ENCODE assay signal across 16 mouse cellular contexts in the genomic region with DNA sequence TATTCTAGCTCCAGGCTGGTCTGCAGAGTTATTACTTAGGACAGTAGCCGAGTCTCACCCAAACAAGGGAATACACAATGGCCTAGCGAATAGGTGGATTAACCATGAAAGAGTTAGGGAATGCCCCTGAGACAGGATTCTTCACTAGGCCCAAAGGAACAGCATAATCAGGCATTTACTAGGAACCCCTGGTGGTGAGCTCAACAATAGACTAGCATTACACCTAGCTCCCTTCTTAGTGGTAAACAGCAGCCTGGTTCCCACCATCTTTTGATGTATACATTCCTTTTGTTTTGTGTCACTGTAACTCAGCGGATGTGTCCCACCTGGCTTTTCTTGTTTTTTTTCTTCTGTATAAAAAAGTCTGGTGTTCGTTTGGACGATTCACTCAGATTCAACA.
"Had no signal": no experiment of that assay in that cellular context is flagged by ENCODE, and none has a peak within 500 bp of the region (broad histone marks: within the 10 kb centered on the region; RNA-seq: fewer than 3 reads in every experiment).

No protein-coding gene starts in this region.

- H3K27ac ChIP-seq: neural tube, embryonic 13.5 days; neural tube, embryonic 15.5 days; stomach, embryonic 15.5 days; stomach, postnatal 0 days had no signal

- H3K4me2 ChIP-seq: neural tube, embryonic 13.5 days; neural tube, embryonic 15.5 days; stomach, embryonic 15.5 days had no signal

- H3K36me3 ChIP-seq: neural tube, embryonic 13.5 days; neural tube, embryonic 15.5 days; stomach, embryonic 15.5 days had no signal

- DNase-seq: retina, postnatal 1 day; right cerebral cortex, adult 18-20 months; right cerebral cortex, postnatal 14 days; right cerebral cortex, postnatal 25 days; right cerebral cortex, postnatal 4 days; spleen, adult 18-20 months; thymus, adult 18-20 months; thymus, adult 2 months; thymus, postnatal 14 days; thymus, postnatal 25 days; thymus, postnatal 36 days; thymus, postnatal 4 days had no signal

- H3K9me3 ChIP-seq: neural tube, embryonic 13.5 days; neural tube, embryonic 15.5 days; stomach, embryonic 15.5 days had no signal

- H3K4me3 ChIP-seq: neural tube, embryonic 13.5 days; neural tube, embryonic 15.5 days; stomach, embryonic 15.5 days had no signal

- H3K27me3 ChIP-seq: neural tube, embryonic 13.5 days; neural tube, embryonic 15.5 days; stomach, embryonic 15.5 days had no signal

- H3K9ac ChIP-seq: neural tube, embryonic 13.5 days; neural tube, embryonic 15.5 days; stomach, embryonic 15.5 days had no signal

- H3K4me1 ChIP-seq: neural tube, embryonic 13.5 days; neural tube, embryonic 15.5 days; stomach, embryonic 15.5 days had no signal
